Mouse (Mus musculus) heart, postnatal 0 days (tissue): ENCODE data around the gene Kcna7.
A peak's percentile ranks its signal among the peaks of the same experiment; 100 is the strongest.

Experiments
- CTCF ChIP-seq: IDR thresholded peaks from 2 replicates; pipeline ENCODE4 v1.5.1; 2016; ENCODE audit warnings: antibody characterized with exemption, control low read depth, low read depth
- EP300 ChIP-seq: IDR thresholded peaks from 2 replicates; pipeline ENCODE4 v1.6.1; 2016; ENCODE audit warnings: antibody characterized with exemption, low read depth

GRCm38 (mm10) chr7:45457204-45458060 is 52.0 kb downstream of the Kcna7 start:
- TF ChIP-seq CTCF, result no peak
- TF ChIP-seq EP300, result peak; percentile 53; the same call in 1 of the 2 replicates
